Mouse (Mus musculus) kidney, adult 2 months (tissue): ENCODE results near the gene Gata2. TPM values are rescaled to one million over a fixed set of nuclear protein-coding genes. Genes with fewer than 3 reads are reported as not detected.

ENCODE experiments used
- DNase-seq: peaks from one replicate; pipeline ENCODE4 v3.0.0; 2021
- H3K27ac ChIP-seq: fragments of 200-500 bp; 2 replicates; pipeline ENCODE4 v1.5.1; 2012; ENCODE audit warnings: low read depth, low read length, control low read depth, inconsistent platforms; ENCODE audit not compliant: insufficient read depth
- H3K27me3 ChIP-seq: fragments of 200-500 bp; replicated peaks from 2 replicates; pipeline ENCODE4 v1.6.1; 2012; ENCODE audit warnings: mild to moderate bottlenecking, moderate library complexity, low read length, inconsistent platforms; ENCODE audit not compliant: control insufficient read depth, insufficient read depth
- H3K36me3 ChIP-seq: fragments of 200-500 bp; 2 replicates; pipeline ENCODE4 v1.6.1; 2012; ENCODE audit warnings: mild to moderate bottlenecking, moderate library complexity, low read length, inconsistent platforms; ENCODE audit not compliant: control insufficient read depth, insufficient read depth
- H3K4me1 ChIP-seq: fragments of 200-500 bp; 2 replicates; pipeline ENCODE4 v1.6.1; 2011; ENCODE audit warnings: low read length; ENCODE audit not compliant: control insufficient read depth, insufficient read depth
- H3K4me3 ChIP-seq: fragments of 200-500 bp; 2 replicates; pipeline ENCODE4 v1.5.1; 2011; ENCODE audit warnings: mild to moderate bottlenecking, low read depth, low read length, control low read depth; ENCODE audit not compliant: insufficient read depth
- CTCF ChIP-seq: fragments of 200-500 bp; conservative IDR thresholded peaks from 2 replicates; pipeline ENCODE4 v1.5.1; 2011; ENCODE audit warnings: low read depth, mild to moderate bottlenecking, control low read depth, low read length, moderate library complexity, mixed read lengths; ENCODE audit not compliant: insufficient read depth, insufficient read length
- POLR2A ChIP-seq: fragments of 200-500 bp; IDR thresholded peaks from one replicate; pipeline ENCODE4 v1.6.1; 2011; ENCODE audit warnings: low read depth, low read length, control low read depth
- WGBS: fragments of 180-500 bp; shearing (Covaris S2); methylation state at CpG from one replicate; pipeline ENCODE4 v1.1.7; 2018; 5-methylcytosine and 5-hydroxymethylcytosine counted together
- polyA plus RNA-seq: library from polyadenylated mRNA; depleted of rRNA; stranded (reverse); fragments of >200 nt; gene quantifications from 2 replicates; pipeline ENCODE4 v1.2.3, GENCODE M21; 2012

Gene Gata2
- polyA plus RNA-seq, 1 experiment: 36.9 TPM

DNA sequence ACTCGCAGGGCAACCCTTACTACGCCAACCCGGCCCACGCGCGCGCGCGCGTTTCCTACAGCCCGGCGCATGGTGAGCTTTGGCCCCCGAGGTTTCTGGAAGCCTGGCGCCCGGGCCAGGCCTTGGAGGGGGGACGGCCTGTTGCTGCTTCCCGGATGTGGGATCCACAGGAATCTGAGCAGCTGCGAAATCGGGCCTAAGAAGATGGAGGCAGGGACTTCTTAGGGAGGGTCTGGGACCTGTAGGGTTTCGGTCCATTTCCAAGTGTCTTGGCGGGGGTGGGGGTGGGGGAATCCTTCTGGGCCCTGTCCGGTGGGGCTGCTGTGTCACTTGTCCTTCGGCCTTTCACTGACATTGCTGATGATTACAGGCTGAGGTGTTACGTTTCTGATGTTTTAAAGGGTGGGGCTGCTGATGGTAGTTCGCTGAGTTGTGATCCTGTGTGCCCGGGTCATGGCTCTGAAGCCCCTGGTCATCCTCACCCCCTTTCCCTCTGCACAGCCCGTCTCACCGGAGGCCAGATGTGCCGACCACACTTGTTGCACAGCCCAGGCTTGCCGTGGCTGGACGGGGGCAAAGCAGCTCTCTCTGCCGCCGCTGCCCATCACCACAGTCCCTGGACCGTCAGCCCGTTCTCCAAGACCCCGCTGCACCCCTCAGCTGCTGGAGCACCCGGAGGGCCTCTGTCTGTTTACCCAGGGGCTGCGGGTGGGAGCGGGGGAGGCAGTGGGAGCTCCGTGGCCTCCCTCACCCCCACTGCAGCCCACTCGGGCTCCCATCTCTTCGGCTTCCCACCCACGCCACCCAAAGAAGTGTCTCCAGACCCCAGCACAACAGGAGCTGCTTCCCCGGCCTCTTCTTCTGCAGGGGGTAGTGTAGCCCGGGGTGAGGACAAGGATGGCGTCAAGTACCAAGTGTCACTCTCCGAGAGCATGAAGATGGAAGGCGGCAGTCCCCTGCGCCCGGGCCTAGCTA is 6.3 kb downstream of the Gata2 start:
- 16% methylated on average over 50 of the region's 50 CpGs for WGBS
- Histone ChIP-seq H3K27me3 (peaks cover 2% of the 10 kb centered on the region; the same call in 1 of the 2 replicates), H3K4me3 (peak overlapping the region; percentile 42), H3K4me1 (no peaks in the 10 kb centered on the region), H3K36me3 (no peaks in the 10 kb centered on the region), H3K27ac (no peak overlapping the region)
- TF ChIP-seq CTCF (no peak), POLR2A (no peak)
- DNase-seq: no peak

DNA sequence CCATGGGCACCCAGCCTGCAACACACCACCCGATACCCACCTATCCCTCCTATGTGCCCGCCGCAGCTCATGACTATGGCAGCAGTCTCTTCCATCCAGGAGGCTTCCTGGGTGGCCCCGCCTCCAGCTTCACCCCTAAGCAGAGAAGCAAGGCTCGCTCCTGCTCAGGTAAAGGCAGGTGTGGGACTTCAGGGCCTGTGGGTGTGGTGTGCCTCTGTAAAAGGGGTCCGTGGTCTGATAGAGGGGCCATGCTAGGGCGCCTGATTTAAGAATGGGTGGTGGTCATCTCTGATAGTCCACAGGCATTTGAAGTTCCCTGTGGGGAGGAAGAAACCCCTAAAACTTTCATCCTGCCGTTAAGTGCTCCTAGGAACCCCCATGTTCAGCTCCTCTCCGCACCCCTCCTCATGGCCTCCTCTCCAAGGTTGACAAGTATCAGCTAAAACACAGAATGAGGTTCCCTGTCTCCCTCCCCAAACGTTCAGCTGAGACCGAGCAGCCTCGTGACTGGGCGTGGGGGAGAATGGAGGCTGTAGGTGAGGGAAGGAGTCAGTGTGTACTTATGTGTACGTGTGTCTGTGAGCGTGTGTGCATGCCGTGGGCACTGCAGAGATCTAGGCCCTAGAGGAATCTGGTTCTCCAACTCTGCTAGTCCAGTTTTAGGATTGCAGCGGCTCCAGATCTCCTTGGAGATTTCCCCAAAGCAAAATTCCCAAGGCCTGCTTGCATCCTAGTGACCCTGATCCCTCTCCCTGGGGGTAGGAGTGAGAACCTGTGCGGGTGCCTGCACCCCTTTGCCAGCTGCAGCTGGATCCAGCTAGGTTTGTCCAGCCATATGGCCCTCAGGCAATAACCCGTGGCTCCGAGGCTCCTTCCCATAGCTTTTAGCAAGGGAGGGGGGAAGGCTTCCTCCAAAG is 7.3 kb downstream of the Gata2 start:
- TF ChIP-seq POLR2A (no peak), CTCF (no peak)
- WGBS: 46% methylated on average over 20 of the region's 20 CpGs
- H3K27me3 ChIP-seq: peaks cover 2% of the 10 kb centered on the region; the same call in 1 of the 2 replicates
- H3K4me1 ChIP-seq: no peaks in the 10 kb centered on the region
- no peaks in the 10 kb centered on the region for H3K36me3 ChIP-seq
- peak overlapping the region; percentile 7; the same call in 1 of the 2 replicates for H3K27ac ChIP-seq
- peak; percentile 54 for DNase-seq
- H3K4me3 ChIP-seq: peak overlapping the region; percentile 42

DNA sequence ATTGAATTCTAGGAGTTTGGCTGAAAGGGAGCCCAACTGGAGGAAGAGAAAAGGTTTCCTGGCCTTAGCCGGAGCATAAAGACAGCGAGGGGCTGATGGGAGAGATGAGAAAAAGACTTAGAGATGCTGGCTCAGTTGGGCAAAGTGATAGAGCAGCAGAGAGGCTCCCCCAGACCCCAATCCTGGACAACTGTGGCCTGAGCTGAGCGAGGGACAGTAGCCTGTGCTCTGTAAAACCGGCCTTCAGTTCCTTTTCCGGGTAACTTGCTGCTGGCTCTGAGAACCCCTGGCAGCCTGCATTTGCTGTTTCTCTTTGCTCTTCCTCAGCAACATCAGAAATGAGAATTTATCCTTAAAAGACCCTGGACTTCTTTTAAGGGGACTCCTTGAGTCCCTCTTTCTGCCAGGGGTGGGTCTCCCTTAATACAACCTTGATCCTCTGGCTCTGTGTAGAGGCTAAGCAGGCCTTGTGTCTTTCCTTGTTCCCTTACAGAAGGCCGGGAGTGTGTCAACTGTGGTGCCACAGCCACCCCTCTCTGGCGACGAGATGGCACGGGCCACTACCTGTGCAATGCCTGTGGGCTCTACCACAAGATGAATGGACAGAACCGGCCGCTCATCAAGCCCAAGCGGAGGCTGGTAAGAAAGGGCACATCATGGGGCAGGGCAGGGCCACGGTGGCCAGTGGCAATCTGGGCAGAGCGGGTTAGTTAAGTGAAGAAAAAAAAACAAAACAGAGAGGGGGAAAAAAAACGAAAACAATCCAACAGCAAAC is 8.4 kb downstream of the Gata2 start:
- DNase-seq: no peak
- TF ChIP-seq POLR2A (no peak), CTCF (no peak)
- Histone ChIP-seq H3K36me3 (no peaks in the 10 kb centered on the region), H3K27me3 (peaks cover 2% of the 10 kb centered on the region; the same call in 1 of the 2 replicates), H3K4me1 (no peaks in the 10 kb centered on the region), H3K4me3 (peak overlapping the region; percentile 29), H3K27ac (peak overlapping the region; percentile 87)
- 45% methylated on average over 15 of the region's 15 CpGs for WGBS

DNA sequence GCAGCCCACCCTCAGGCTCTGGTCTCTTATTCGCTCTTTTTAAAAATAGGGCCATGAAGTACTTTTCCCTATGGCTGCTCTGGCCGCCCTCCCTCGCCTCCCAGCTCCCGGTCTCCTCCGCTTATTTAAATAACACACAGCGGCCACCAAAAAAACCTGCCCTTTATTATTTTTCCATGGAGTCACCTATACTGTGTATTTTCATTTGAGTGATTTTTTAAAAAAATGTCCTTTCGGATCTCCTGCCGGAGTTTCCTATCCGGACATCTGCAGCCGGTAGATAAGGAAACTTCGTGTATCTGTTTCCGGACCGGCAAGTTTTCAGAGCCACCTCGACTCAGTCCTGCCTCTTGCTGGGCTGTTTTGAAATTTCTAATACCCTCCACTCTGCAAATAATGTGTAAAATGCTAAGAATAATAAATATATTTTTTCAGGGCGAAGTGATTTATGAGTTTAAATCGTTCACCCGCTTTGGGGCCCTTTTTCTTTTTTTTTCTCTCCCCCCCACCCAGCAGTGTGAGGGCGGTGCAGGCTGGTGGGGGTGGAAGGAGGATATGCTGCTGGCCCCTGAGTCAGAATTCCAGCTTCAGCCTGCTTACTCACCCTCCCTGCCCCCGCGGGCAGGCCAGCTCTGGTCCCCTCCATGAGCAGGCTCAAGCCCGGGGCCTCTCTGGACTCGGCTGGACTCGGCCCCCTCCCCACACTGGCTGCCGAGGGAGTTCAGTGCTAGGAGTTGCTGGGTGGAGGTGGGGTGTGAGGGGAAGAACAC is 9.4 kb downstream of the Gata2 start:
- 13% methylated on average over 24 of the region's 24 CpGs for WGBS
- peak overlapping the region; percentile 84 for H3K27ac ChIP-seq
- H3K36me3 ChIP-seq: no peaks in the 10 kb centered on the region
- TF ChIP-seq POLR2A (no peak), CTCF (no peak)
- H3K27me3 ChIP-seq: peaks cover 2% of the 10 kb centered on the region; the same call in 1 of the 2 replicates
- DNase-seq: peak; percentile 90
- no peaks in the 10 kb centered on the region for H3K4me1 ChIP-seq
- H3K4me3 ChIP-seq: no peak overlapping the region

DNA sequence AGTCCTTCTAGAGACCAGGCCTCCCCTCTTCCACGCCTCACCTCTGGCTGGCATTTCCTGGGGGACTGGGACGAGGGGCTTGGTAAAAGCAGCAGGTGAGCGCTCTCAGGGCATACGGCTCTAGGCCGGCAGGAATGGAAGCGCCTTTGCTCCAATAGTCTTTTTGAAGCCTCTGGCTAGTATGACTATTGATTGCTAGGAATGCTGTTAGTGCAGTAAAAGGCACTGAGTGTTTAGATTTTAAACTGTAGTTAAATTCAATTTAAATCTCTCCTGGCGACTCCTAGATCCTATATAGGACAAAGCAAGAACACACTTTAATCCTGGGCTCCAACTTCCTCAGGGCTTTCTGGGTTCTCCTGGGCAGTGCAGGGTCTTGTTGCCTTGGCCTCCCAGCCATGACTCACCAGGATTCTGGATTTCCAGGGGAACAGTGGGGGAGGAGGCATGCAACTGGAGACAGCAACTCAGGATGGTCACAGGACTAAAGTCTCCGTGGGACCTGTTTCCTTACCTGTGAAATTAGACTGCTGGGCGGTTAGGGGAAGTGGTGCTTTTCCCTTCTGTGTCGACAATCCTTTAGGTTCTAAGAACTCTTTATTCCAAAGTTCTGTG is 10.2 kb downstream of the Gata2 start:
- H3K4me3 ChIP-seq: no peak overlapping the region
- H3K27me3 ChIP-seq: 0 out of 2 replicates have a peak, but pooled peaks cover 2% of the 10 kb centered on the region

More for the DNA sequence above, 10.2 kb downstream of the Gata2 start:
- no peak for TF ChIP-seq CTCF
- TF ChIP-seq POLR2A: no peak
- Histone ChIP-seq H3K4me1 (no peaks in the 10 kb centered on the region), H3K36me3 (no peaks in the 10 kb centered on the region), H3K27ac (peak overlapping the region; percentile 84)
- 39% methylated on average over 10 of the region's 10 CpGs for WGBS
- no peak for DNase-seq
